Mouse (Mus musculus): ENCODE results near the gene Ms4a14.
A peak's percentile ranks its signal among the peaks of the same experiment; 100 is the strongest.
"Not testable (repeated sequence)": the region's sequence is repeated elsewhere in the genome, so short reads cannot be mapped to it uniquely, and the experiment has no call there.

Gene Ms4a14

DNA sequence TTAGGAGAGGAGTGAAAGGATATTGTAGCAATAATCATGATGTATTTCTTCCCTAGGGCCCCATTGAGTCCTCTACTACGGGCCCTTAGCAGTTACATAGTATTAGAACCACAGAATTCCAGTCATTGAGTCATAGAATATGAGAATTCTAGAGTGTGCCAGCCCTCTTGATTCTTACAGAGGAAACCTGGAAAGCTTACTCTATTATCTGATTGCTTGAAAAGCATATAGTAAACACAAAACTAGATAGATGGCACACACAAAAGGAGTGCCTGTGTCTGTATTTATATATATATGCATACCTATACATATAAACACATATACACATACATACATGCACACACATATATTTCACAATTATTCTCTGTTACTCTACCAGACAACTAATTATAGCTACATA, at the start of gene Ms4a14:
Gene Ms4a14, minus strand, starts transcription at position 101 of the 400 bp plus-strand sequence.
- no peak for DNase-seq (ENCODE audit: low spot score in 2 of 2)

DNA sequence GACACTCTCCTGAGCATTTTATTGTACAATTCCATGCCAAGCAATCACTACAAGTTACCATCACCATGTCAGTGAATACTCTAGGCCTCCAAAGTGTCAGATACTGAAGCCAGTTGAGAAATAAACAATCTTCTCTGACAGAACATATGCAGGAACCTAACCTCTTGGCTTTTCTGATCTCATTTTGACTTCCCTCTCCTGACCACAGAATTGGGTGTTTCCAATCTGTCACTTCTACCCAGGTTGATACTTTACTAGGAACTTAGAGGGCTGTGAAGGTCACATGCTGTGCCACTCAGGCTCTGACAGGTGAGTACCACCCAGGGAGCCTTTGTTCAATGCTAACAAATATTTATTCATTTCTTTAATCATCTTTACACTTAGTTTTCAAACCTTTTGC, 47.7 kb upstream of the Ms4a14 start:
- no peak for DNase-seq (ENCODE audit: low spot score in 2 of 2)

DNA sequence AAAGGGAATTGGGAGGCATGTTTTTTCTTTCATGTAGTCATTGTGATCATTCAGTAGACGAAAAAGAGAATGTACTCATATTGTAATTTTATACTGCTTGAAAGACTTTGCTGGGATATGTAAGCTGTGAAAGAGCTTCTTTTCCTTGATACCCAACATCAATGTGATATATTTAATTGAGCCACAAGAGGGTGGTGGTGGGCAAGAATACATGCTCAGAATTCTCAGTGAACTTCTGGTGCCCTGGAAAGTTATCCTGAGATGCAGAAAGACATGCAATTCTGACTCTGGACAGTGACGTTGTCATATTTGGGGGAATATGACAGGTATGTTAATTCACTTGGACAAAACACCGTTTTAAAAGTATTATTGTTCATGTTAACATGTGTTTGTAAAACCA, 45.9 kb upstream of the Ms4a14 start:
- no peak for DNase-seq (ENCODE audit: low spot score in 2 of 2)

DNA sequence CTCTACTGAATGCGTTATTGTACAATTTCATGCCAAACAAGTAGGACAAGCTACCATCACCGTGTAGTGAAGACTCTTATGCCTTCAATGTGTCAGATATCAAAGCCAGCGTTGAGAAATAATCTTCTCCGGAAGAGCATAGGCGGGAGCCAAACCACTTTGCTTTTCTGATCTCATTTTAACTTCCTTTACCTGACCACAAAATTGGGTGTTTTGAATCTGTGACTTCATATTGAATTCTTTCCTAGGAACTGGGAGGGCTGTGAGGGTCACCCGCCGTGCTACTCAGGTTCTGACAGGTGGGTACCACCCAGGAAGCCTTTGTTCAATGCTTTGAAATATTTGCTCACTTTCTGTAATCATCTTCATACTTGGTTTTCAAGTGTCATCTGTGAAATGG, 41.5 kb upstream of the Ms4a14 start:
- no peak for DNase-seq (ENCODE audit: low spot score in 2 of 2)

DNA sequence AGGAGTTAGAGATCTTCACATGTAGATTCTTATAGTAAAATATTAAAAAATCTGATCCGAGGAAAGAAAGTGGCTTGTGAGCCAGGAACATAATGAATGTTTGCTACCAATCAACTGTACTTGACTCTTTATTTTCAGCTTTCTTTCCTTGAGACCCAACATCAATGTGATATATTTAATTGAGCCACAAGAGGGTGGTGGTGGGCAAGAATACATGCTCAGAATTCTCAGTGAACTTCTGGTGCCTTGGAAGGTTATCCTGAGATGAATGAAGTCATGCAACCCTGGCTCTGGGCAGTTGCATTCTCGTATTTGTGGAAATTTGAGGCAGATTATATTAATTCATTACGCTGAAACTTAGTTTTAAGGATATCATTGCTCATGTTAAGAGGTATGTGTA, 37.6 kb upstream of the Ms4a14 start:
- DNase-seq (ENCODE audit: low spot score in 2 of 2) = no peak

DNA sequence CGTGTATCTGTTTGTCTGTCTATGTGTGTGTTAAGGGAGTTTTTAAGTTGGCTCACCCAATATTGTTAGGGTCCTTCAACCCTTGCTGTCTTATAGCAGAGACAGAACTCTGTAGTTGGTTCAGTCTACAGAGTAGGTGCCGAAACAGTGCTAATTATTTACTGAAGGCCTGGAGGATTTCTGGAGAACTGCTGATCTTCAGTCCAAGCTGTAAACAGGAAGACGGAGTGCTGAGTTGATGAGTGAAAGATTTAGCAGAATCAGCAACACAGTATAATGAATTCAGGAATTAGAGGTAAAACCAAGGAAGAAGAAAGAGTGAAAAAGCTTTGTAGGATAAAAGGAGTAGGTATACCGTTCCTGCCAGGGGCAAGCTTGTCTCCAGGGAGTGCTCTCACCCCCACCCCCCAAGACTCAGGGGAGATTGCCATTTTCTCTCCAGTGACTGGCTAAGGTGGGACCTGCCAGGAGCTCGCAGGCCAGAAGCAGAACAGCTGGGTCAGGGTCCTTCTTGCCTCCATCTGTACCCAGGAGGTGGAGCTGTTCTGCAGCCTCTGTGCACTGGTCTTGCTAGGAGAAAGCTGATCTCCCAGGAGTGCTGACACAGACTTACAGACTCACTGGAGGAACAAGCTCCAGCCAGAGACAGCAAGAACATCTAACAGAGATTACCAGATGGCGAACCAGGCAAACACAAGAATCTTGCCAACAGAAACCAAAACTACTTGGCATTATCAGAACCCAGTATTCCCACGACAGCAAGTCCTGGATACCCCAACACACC, 35.6 kb upstream of the Ms4a14 start:
- peak; percentile 7 to 12 for DNase-seq (ENCODE audit: low spot score in 2 of 2)

DNA sequence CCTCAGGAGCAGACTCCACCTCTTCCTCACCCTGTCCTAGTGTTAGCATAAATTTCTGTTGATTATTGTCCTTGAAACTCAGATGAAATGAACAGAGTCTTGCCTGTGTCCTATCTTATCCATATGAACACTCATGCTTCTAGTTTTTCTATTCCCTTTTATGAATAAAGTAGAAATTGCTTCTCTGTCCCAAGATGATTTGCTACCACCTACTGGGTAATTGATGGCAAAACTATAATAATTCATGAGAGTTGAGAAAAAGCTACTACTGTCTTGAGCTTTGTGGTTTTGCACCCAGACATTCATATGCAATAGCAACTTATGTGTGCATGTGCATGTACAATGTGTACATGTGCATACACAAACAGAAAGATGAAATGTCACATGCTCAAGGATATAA, 29.7 kb upstream of the Ms4a14 start:
- no peak for DNase-seq (ENCODE audit: low spot score in 2 of 2)

DNA sequence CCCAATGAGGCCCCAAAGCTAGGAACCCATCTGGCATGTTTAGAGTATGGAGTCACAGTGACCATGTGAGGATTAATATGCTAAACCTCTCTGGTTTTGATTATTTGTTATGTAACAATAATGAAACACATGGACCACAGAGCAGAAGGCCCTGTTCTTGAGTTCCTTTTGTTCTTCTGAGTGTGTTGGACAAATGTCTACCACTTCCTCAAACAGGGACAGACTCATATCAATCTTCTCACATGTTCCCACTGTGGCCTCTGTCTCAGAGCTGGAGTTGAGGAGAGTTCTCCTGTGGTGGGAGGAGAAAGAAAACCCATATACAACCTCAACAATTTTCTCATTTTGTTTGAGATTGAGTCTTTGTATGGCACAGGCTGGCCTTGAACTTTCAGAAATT, 28.9 kb upstream of the Ms4a14 start:
- DNase-seq (ENCODE audit: low spot score in 2 of 2) = no peak

DNA sequence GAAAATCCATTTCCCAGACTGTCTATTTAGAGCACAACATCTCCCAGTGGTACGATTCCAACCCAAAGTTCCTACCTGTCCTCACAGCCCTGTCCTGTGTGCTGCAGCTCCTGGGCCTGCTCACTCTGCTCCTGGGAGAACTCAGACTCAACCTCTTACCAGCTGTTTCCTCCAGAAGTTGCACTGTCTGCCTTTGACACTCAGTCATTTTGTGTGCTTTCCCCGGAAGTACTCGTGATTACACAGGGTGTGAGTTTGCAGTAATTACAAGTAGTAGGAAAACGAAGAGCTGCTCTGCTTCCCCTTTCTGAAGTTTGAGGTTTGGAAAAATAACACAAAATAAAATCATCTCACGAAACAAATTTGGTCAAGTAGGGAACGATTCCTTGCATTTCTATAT, 21.7 kb upstream of the Ms4a14 start, which contains the start of gene Ms4a7:
Gene Ms4a7, minus strand, starts transcription at position 215 of the 400 bp plus-strand sequence.
- DNase-seq (ENCODE audit: low spot score in 2 of 2) = no peak

DNA sequence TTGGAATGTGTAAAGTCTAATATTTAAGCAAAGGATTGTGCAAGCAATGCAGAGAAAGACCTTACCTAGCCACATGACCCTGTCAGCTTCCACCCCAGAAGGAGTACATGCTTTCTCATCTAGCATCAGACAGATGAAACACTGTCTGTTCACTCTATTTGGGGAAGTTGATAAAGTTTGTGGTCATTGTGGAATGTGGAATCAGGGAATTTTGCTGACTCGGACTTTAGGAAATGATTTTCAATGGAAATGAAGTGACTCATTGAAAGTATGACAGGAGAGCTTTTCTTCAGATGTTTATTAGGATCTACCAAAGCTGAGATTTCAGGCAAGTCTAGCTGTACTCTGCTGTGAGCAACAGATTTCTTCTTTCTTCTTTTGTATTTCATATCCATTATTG, 6.9 kb upstream of the Ms4a14 start:
- no peak for DNase-seq (ENCODE audit: low spot score in 2 of 2)

DNA sequence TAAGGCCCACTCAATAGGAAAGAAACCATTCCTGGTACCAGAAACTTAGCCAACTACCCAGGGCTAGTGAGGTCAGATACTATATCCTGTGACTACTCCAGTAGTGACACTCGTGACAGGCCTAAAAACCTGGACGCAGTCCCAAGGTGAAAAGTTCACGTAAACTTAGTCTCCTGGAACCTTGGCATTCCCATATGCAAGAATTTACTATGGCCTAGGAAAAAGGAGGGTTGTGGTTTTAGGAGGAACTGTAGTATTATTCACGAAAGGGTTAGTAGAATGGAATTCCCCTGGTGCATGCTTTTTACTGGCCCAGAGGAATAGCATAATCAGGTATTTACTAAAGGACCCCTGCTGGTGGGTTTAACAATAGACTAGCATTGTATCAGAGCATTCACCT, 2.5 kb upstream of the Ms4a14 start:
- DNase-seq (ENCODE audit: low spot score in 2 of 2) = no peak

DNA sequence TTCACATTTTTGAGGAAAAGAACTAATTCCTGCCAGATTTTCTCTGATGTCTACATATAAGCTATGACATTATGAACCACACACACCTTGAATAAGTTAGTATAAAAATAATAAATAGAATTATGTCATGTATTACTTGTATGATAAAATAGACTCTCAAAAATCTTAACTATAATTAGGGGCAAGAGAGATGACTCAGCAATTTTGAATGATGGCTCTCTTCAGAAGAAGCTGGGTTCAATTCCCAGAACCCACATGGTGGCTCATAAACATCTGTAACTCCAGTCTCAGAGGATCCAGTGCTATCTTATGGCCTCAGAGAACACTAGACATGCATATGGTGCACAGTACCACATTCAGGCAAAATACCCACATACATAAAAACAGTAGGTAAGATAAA, 5.4 kb downstream of the Ms4a14 start:
- DNase-seq (ENCODE audit: low spot score in 2 of 2) = no peak

DNA sequence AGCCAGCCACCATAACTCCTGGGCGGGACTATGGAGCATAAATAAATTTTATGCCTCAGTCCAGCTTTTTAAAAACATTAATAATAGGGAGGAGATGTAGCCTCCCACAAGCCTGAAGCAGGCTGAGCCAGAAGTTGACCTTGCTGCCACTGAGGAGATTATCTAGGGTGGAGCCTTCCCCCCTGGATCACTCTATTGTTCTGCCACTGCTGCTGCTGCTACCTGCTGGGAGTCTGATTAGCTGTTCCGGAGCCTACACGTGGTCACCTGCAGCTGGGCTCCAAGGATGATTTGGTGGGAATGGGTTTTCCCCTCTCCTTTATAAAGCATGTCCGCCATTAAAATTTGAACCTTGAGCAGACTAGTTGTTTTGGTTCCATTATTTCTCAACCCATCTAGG, 14.7 kb downstream of the Ms4a14 start:
- DNase-seq (ENCODE audit: low spot score in 2 of 2) = not testable (repeated sequence)

DNA sequence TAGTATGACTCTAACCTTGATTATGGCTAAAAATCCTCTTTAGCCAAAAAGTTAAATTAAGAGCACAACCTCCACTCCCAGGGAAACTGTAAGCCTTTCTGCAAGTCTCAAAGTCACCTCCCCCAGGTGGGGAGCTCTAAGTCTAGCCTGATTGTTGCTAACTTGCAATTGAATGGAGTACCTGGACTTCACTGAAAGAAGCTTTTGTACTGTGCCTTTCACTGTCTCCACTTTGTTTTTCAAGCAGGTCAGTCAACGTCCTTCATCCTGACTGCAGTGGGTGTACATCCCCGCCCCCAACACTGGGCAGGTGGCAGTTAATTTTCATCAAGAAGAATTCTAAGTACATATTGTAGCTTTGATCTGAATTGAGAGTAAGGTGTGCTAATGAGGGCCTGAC, 15.3 kb downstream of the Ms4a14 start:
- DNase-seq (ENCODE audit: low spot score in 2 of 2) = no peak

DNA sequence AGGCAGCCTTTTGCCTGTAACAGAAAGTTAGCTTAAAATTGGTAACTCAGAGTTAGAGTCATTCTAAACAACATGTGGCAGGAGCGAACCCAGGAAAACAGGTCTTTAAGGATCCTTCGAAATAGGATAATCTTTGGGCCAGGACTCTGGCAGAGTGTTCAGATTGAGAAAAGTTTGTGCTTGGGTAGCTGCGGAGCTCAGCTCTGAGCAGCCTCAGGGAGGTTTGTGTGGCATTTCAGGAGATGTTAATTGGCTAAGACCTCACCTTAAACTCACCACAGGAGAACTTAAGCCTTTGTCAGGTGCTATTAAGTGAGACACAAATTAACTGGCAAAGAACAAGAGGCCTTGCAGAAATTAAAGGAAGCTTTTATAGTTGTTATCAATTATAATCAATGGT, 20.6 kb downstream of the Ms4a14 start:
- DNase-seq (ENCODE audit: low spot score in 2 of 2) = not testable (repeated sequence)

DNA sequence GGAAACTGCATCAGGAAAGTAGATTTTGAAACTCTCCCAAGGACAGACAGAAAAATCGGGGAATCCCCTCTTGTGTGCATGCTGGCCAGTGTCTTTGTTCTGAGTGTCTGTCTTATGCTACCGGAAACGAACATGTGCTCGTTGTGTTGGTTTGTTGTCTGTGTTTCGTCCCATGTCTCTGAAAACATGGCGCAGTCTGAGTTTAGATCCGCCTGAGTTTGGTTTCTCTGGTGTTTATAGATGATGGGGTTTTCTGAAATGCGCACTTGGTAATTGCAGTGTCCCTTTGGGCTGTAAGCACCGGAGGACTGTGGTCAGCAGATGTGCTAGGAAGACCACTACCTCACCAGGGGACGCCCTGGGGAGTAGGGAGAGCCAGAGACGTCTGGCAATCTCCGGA, 21.3 kb downstream of the Ms4a14 start:
- DNase-seq (ENCODE audit: low spot score in 2 of 2) = no peak

DNA sequence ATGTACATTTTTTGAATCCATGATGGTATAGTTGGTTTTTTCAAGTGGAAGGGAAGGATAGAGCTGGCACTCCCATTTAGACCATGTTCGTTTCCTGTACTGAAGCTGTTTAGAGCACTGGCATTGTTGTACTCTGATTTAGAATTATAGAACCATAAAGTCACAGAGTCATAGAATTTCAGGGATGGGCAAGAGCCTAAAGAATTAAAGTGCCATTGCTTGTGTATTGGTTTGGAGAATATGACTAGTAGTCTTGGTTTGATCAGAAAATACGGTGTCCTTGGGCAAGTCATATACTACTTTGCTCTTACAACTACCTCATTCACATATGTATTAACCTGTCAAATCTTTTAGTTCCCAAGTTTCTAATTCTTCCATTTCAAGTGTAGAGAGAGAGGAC, 30.5 kb downstream of the Ms4a14 start, which contains the start of gene Ms4a5:
Gene Ms4a5, minus strand, starts transcription at position 101 of the 400 bp plus-strand sequence.
- DNase-seq (ENCODE audit: low spot score in 2 of 2) = no peak

DNA sequence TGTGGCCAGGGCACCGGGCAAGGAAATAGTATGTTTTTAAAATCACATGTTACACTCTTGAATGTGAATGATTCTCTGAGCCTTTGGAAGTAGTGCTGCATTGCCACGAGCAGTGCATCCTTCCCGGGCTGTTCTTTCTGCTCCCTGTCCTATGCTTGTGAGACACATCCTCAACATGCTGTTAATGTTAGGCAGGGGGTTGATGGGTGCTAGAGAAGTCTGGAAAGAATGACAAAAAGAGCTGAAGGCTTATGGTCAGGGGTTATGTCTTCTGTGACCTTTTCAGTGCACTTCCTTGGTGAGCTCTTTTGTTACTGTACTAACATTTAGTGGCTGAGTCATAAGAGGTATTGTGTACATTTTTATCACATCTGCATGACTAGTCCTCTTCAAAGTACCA, 34.0 kb downstream of the Ms4a14 start:
- no peak for DNase-seq (ENCODE audit: low spot score in 2 of 2)

DNA sequence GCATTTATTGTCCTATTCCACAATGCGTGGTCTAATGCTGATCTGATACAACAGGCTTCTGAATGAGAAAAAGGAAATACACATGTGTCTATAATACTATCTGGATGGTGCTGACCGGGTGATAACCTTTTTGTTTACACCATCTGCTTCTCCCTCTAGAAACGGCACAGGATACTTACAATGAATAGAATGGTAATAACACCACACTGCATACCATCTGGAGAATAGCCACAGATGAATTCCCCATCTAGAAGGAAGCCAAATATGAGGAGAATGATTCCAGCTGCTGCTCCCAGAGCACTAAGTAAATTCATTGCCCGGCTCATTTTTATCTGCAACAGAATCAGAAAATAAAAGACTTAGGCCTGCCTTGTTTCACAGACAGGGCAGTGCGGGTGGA, 37.8 kb downstream of the Ms4a14 start:
- no peak for DNase-seq (ENCODE audit: low spot score in 2 of 2)

DNA sequence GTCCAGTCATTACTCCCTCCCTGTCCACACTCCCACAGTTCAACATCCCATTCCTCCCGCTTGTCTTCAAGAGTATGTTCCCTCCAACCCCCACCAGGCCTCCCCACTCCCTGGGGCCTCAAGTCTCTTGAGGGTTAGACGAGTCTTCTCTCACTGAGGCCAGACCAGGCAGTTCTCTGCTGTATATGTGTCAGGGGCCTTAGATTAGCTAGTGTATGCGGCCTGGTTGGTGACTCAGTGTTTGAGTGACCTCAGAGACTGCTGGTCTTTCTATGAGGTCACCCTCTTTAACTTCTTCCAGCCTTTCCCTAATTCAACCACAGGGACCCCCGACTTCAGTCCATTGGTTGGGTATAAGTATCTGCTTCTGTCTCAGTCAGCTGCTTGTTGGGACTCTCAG, 47.3 kb downstream of the Ms4a14 start:
- DNase-seq (ENCODE audit: low spot score in 2 of 2) = no peak

DNA sequence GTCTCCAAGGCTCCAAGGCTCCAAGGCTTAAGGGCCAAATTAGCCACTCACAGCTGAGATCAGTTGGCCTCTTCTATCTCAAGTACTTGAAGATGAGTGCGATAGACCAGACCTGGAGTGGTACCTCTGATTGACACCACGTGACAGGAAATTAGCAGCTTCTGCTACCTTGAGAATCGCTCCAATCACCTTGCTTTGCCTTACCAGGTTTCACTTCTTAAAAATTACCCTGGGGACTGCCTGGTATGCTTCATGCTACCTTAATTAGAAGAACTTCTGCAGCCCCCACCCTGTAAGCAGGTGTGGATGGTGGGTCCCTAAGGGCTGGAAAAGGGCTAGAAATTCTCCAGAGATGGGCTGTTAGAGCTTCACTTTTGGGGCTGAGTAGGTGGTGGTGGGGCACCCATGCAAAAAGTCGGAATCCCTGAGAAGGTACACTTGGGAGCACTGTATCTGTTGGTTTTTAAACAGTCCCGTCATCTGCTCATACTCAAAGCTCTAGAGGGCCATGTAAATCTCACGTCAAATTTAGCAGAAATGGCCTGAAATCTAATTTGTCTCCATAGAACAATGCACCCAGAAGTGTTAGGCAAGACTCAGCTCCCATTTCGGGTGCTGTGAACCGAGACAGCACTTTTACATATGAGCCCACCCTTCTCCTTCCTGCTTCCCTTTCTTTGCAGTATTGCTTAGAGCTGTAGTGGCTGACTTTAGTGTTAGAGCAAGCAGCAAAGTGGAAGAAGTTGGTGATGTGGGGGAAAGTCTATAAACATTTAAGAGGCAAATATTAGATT, 48.0 kb downstream of the Ms4a14 start, which contains the start of gene Ms4a1:
Gene Ms4a1, minus strand, starts transcription at position 190 of the 794 bp plus-strand sequence.
- no peak for DNase-seq (ENCODE audit: low spot score in 2 of 2)

DNA sequence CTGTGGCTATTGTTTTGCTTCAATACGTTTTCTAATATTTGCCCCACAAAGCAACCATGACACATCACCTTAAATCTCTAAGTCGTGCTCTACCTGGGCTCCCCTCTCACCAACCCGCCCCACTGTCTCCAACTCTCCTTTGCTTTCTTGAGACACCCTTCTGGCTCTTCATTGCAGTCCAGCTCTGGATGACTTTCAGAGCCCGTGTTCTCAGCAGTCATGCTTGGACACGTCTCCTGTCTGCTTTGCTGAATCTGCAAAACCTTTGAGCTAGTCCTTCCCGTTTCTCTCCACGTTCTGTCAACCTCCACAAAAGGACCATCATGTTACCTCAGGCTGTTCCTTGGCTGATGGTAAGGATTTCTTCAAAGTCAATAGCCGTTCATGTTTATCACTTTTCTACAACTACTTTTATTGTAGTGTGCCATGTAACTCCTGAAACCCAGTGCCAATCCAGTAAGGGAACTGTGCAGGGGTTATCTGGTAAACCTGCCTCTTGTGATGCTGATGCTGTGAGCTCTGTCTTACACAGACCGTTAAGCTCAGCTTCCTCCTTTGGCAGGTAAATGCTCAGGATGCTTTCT, 49.6 kb downstream of the Ms4a14 start:
- DNase-seq (ENCODE audit: low spot score in 2 of 2) = no peak

DNA sequence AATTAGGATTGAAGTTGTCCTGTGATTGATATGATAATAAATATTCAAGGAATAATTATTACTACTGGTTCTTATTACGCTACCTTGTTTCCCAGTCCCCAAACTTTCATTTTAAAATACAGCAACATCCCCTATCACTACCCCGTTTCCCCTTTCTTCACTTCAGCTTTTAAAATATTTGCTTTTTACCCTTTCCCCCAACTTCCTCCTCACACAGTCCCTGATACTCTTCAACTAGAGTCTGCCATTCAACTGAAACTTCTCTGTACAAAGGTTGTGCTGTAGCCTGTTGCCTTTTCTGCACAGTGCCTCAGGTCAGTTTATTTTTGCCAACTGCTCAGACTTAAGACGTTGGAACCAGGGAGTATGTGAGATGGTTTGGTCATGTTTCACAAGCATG, 50.7 kb downstream of the Ms4a14 start:
- DNase-seq (ENCODE audit: low spot score in 2 of 2) = no peak

All from frontal cortex, postnatal 10 days (tissue).